Mouse (Mus musculus) bone marrow, adult 2 months (tissue): ENCODE measurements around the gene Ccdc107.

Source experiments
- CTCF ChIP-seq: fragments of 200-500 bp; IDR thresholded peaks from 2 replicates; pipeline ENCODE4 v1.5.1; 2011; ENCODE audit warnings: low read length, control low read depth; ENCODE audit not compliant: control insufficient read depth, insufficient read depth
- POLR2A ChIP-seq: fragments of 200-500 bp; IDR thresholded peaks from 2 replicates; pipeline ENCODE4 v1.6.1; 2011; ENCODE audit warnings: low read depth, mild to moderate bottlenecking, control low read depth, low read length, borderline replicate concordance; ENCODE audit not compliant: control insufficient read depth

DNA sequence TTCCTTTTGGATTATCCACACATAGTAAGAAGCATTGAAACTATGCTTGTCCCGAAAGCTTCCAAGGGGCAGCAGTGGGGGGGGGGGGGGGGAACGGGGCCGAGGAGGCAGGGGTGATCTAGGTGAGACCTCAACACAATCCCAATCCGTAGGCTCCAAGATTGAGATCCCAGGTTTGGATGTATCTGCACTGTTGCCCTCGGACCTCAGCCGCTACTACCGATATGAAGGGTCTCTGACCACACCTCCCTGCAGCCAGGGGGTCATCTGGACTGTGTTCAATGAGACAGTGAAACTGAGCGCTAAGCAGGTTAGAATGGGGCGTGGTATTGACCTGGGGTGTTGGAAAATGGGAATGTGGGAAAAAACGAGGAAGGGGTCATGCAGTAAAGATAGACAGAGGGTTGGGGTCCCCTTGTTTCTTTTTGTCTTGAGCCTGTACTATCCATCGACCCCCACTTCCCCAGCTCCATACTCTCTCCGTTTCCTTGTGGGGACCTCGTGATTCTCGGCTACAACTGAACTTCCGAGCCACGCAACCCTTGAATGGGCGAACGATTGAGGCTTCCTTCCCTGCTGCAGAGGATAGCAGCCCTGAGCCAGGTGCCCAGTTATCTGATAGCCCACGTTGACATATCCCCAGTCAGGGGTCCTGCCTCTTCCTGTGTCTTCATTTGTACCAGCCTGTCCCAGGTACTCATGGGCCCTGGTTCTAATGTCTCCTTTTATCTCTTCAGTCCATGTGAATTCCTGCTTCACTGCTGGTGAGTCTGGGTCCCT is 19.2 kb downstream of the Ccdc107 start:
- TF ChIP-seq CTCF (no peak), POLR2A (no peak)
